Mouse (Mus musculus) adrenal gland, postnatal 36 days (tissue): ENCODE results near the gene Gm29094. TPM values are rescaled to one million over a fixed set of nuclear protein-coding genes. Genes with fewer than 3 reads are reported as not detected.
"Not testable (repeated sequence)": the region's sequence is repeated elsewhere in the genome, so short reads cannot be mapped to it uniquely, and the experiment has no call there.

Experiments used
- DNase-seq, 2 experiments: peaks; one replicate each; pipeline ENCODE4 v3.0.0; 2021; ENCODE audit warnings: mixed read lengths in 1 of 2
- total RNA-seq, 2 experiments: library from RNA; stranded (reverse); gene quantifications; 2 replicates each; pipeline ENCODE4 v1.2.3; 2021

The Gm29094 gene
- total RNA-seq, 2 experiments from 2014 or later, result not detected

DNA sequence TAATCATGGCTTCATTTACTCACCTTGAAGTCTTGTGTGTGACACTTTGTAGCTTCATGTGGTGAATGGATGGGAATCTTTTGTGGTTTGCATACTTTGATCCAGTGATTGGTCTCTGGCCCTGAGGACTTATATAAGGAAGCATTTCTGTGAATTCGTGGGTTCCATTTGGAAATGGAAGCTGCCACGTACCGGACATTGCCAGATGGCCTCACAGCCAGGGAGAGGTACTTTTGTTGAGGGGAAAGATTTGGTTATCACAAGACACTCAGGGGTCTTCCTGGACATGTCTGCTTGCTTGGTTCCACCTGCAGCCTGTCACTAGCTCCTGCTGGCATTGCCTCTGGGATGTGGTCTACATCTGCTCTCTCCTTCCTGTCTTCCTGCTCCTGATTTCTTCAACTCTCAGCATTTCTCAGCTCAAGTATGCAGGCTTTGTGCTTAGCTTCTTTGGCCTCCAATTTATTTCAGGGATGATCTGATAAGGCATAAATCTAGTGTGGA is 41.4 kb downstream of the Gm29094 start:
- DNase-seq, result not testable (repeated sequence)

GRCm38 (mm10) chr9:89253400-89253799 is 54.2 kb downstream of the Gm29094 start:
- DNase-seq, result no peak

GRCm38 (mm10) chr9:89256556-89257335 is 57.6 kb downstream of the Gm29094 start:
- DNase-seq, result no peak

GRCm38 (mm10) chr9:89263968-89264367 is 64.8 kb downstream of the Gm29094 start:
- no peak for DNase-seq

DNA sequence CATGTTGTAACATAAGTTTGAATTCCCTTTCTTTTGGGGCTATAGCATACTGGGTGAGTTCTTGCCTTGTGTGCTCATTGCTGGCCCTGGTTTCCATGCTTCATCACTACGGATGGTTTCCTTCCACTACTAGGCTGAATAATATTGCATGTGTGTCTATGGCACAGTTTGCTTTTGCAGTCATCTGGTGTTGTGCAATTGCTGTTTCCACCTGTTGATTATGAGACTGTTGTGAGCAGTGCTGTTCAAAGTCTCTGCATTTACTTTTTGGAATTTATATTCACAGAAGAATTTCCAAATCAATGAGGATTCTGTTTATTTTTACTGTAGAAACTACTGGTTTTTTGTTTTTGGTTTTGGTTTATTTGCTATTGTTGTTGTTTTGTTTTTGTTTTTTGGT is 65.4 kb downstream of the Gm29094 start:
- no peak for DNase-seq

Other genes starting within 250 kb of the Gm29094 start
- gene Bcl2a1a, start 242.5 kb upstream of the Gm29094 start, total RNA-seq, result under 1 TPM in 1 of 2 experiments, not detected in 1; 0.96 TPM
- under 1 TPM; 0.20 to 0.53 TPM for gene Trim43b, start 106.5 kb upstream of the Gm29094 start, total RNA-seq
- gene Bcl2a1b, start 170 bp upstream of the Gm29094 start, total RNA-seq, result 1 to 10 TPM; 2.5 to 3.6 TPM
- gene Mthfs, start 11.3 kb downstream of the Gm29094 start, total RNA-seq, result 10 to 100 TPM; 27.0 to 43.7 TPM